Mouse (Mus musculus) T-helper 1 cell (primary cell): ENCODE results near the gene P4ha2.
"Not testable (repeated sequence)": the region's sequence is repeated elsewhere in the genome, so short reads cannot be mapped to it uniquely, and the experiment has no call there.

Source experiments
- in situ Hi-C: fragments of 300-600 bp; cut with MboI, MseI; formaldehyde crosslinking; loops from one replicate; pipeline ENCODE4 v1.15.1; 2025; ENCODE audit warnings: high pct_unique_total_duplicates

The P4ha2 gene

DNA sequence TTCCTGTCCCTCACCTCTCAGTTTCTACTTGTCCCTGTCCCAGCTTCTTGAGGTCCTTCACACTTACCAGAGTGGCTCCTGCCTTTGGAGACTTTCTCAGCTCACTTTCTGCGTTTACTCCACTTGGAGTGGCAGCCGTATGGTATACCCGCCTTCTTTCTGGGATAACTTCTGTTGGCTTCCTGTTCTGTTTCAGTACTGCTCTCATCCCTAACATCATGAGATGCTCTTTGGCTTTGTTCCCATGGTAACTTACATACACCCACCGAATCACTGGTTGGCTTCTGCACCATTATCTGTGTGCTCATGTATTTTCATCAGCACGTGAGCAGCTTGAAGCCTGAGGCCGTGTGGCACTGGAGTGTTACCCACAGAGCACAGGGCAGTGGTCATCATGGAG lies 30.8 kb downstream of the P4ha2 start:
- in situ Hi-C loops: no loop called here

- in situ Hi-C loops: no loop called here
Measured at GRCm38 (mm10) chr11:54132290-54132689, 32.4 kb downstream of the P4ha2 start.

GRCm38 (mm10) chr11:54134905-54135304 lies 35.0 kb downstream of the P4ha2 start:
- in situ Hi-C loops: no loop called here

DNA sequence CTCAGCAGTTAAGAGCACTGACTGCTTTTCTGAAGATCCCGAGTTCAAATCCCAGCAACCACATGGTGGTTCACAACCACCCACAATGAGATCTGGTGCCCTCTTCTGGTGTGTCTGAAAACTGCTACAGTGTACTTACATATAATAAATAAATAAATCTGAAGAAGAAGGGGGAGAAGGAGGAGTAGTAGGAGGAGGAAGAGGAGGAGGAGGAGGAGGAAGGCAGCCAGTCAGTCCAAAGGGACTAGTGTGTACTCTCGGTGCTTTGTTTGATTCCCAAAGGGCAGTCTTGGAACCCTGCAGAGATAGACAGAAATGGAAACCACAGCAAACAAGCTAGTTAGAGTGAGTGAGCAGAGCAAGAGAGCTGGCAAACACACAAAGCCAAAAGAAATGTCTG lies 40.3 kb downstream of the P4ha2 start:
- in situ Hi-C loops: not testable (repeated sequence)

GRCm38 (mm10) chr11:54141200-54141971 lies 41.5 kb downstream of the P4ha2 start:
- in situ Hi-C loops: no loop called here

DNA sequence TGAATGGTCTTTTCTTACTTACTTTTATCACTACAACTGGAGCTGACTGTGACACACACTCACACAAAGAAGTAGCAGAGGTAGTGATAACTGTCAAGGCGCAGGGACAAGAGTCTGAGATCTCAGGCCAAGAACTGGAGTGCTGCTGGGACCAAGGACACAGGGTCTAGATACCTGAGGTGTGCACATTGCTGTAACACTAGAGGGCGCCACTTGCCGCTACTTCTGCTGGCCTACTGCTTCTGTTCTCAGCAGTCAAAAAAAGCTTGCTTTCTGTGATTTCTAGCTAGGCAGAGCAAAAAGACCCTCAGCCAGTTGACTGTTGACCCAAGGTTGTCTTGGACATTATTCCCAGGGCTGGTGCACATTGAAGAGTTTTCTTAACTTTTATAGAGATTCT lies 45.0 kb downstream of the P4ha2 start:
- in situ Hi-C loops: loop anchor here (5.0 kb wide), 2 partner anchors 42 to 107 kb away; no protein-coding TSS in a partner anchor

DNA sequence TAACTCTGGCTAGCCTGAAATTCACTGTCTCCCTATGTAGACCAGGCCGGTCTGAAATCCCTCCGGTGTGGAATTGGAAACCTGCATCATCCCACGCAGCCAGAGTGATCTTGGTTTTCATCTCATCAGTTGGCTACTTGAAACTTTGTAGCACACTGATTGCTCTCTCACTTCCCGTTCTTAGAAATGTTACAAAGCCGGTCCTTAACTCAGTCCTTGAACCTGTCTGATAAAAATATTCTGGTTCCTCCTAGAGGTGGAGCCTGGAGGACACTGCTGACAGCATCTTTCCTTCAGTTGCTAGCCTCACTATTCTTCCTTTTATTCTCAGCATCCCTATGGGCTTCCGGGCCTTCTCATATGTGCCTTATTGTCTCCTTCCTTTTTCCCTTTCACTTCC lies 46.1 kb downstream of the P4ha2 start:
- in situ Hi-C loops: loop anchor here (5.0 kb wide), 2 partner anchors 41 to 106 kb away; no protein-coding TSS in a partner anchor

- in situ Hi-C loops: loop anchor here (5.0 kb wide), 2 partner anchors 37 to 102 kb away; no protein-coding TSS in a partner anchor
Measured at GRCm38 (mm10) chr11:54149791-54150465, 50.0 kb downstream of the P4ha2 start.

DNA sequence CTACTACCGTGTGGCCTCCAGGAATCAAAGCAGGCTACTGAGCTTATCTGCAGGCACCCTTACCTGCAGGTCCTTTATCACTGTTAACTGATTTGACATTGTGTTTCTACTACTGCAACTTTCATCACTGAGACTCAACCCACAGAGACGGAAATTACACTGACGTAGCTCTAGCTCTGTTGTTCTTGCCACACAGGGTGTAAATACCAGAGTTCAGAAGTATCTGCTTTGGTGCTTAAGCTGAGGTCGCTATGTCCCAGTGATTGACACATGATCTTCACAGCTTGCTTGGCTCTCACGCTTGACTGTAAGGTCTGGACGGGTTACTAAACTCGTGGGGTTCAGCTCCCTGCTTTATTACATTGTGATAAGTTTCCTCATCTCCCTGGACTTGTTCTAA lies 51.2 kb downstream of the P4ha2 start:
- in situ Hi-C loops: no loop called here

DNA sequence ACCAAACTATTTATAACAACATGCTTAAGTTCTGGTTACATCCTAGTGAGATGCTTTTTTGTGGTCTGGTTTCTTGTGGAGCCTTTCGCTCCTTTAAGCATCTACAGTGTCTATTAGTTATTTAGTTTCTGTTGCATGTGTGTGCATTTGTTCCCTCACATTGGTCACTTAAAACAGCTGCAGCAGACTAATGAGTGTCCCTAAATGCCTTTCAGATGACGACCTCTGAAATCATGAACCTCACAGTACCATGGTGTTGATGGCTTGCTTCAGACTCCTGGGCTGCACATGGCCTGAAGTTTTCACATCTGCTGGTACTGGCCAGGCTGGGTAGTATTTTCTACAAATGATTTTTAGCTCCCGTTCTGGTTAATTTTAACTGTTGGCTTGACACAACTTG lies 53.1 kb downstream of the P4ha2 start:
- in situ Hi-C loops: no loop called here

- in situ Hi-C loops: no loop called here
Measured at GRCm38 (mm10) chr11:54155864-54156263, 56.0 kb downstream of the P4ha2 start.

- in situ Hi-C loops: no loop called here
Measured at GRCm38 (mm10) chr11:54156504-54156903, 56.6 kb downstream of the P4ha2 start.

- in situ Hi-C loops: no loop called here
Measured at GRCm38 (mm10) chr11:54157586-54157985, 57.7 kb downstream of the P4ha2 start.

- in situ Hi-C loops: no loop called here
Measured at GRCm38 (mm10) chr11:54160435-54160834, 60.5 kb downstream of the P4ha2 start.

- in situ Hi-C loops: no loop called here
Measured at GRCm38 (mm10) chr11:54160920-54161319, 61.0 kb downstream of the P4ha2 start.

- in situ Hi-C loops: no loop called here
Measured at GRCm38 (mm10) chr11:54161514-54161913, 61.6 kb downstream of the P4ha2 start.

GRCm38 (mm10) chr11:54162968-54163367 lies 63.1 kb downstream of the P4ha2 start:
- in situ Hi-C loops: no loop called here

DNA sequence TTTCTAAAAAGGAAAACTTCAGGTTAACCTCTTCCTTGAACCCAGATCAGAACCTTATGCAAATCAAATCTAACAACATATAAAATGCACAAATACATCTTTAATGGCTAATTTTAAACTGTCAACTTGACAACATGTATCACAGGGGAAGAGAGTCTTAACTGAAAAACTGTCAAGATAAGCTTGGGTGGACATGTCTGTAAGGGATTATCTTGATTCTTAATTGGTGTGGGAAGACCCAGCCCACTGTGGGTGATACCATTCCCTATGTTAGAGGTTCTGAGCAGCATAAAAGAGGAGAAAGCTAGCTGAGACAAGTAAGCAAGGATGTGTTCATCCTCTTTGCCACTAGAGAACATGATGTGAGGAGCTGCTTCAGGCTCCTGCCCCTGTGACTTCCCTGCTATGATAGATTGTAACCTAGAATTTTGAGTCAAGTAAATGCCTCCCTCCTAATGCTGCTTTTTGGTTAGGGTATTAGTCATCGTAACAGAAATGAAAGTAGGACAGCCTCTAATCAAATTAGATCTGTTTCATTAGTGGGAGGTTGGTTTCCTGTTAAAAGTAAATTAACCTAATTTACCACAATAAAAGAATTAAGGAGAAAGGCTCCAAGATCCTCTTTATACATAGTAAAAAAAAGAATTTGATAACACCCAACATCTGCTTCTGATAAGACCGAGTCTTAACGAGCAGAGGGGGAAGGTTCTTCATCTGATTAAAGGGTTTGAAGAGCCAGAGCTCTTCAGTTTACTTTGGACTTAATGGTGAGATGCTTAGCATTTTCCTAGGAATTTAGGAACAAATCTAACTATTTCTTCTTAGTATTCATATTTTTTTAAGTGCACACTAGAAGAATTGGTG lies 69.8 kb downstream of the P4ha2 start:
- in situ Hi-C loops: loop anchor here (10.0 kb wide), 1 partner anchor 55 kb away; no protein-coding TSS in a partner anchor

GRCm38 (mm10) chr11:54171175-54171574 lies 71.3 kb downstream of the P4ha2 start:
- in situ Hi-C loops: loop anchor here (10.0 kb wide), 1 partner anchor 56 kb away; no protein-coding TSS in a partner anchor

GRCm38 (mm10) chr11:54174226-54174625 lies 74.3 kb downstream of the P4ha2 start:
- in situ Hi-C loops: loop anchor here (10.0 kb wide), 1 partner anchor 59 kb away; no protein-coding TSS in a partner anchor

DNA sequence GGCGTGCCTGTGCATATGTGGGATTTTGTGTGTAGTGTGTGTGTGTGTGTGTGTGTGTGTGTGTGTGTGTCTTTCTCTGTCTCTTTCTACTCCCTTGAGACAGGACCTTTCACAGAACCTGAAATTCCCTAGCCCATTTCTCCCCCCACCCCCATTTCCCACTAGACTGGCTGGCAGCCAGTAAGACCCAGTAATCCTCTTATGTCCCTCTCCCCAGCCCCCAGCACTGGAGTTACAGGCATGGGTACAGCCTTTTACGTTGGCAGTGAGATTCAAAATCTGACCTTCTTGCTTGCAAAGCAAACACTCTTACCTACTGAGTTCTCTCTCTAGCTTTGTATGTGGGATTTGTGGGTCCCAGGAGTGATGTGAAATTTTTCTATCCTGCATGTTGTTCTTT lies 75.0 kb downstream of the P4ha2 start:
- in situ Hi-C loops: loop anchor here (10.0 kb wide), 1 partner anchor 60 kb away; no protein-coding TSS in a partner anchor
